Mouse (Mus musculus) gastrocnemius, postnatal 14 days (tissue): Measurements from ENCODE around the gene Shpk. TPM values are rescaled to one million over a fixed set of nuclear protein-coding genes. Genes with fewer than 3 reads are reported as not detected.

Experiments used
- DNase-seq: peaks from one replicate; pipeline ENCODE4 v3.0.0; 2021; ENCODE audit warnings: mixed read lengths
- intact Hi-C: fragments of 180-260 bp; cut with DNase I; formaldehyde crosslinking; loops from one replicate; pipeline ENCODE4 v1.15.1; 2025; ENCODE audit warnings: low total_unique reads
- total RNA-seq, 2 experiments: library from RNA; stranded (reverse); gene quantifications; 2 replicates each; pipeline ENCODE4 v1.2.3; 2021

Shpk gene
- total RNA-seq, 2 experiments from 2014 or later = 1.3 to 1.7 TPM

DNA sequence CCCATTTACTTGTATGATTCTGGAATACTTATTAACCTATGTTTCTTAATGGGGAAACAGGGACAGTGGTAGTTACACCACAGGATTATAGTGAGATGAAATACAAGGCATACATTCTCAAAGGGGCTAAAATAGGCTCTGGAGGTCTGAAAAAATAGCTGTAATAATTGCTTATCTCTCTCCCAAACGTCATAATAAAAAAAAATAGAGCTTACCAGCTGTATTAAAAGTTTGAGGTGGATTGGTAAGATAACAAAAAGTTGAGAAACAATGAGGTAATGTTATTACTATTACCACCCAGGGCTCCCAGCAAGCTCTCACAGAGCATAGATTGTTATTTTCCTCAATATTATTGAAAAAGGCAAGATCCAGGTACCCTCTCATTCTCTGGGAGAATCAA, 1.1 kb upstream of the Shpk start:
- intact Hi-C loops = no loop called here
- no peak for DNase-seq

DNA sequence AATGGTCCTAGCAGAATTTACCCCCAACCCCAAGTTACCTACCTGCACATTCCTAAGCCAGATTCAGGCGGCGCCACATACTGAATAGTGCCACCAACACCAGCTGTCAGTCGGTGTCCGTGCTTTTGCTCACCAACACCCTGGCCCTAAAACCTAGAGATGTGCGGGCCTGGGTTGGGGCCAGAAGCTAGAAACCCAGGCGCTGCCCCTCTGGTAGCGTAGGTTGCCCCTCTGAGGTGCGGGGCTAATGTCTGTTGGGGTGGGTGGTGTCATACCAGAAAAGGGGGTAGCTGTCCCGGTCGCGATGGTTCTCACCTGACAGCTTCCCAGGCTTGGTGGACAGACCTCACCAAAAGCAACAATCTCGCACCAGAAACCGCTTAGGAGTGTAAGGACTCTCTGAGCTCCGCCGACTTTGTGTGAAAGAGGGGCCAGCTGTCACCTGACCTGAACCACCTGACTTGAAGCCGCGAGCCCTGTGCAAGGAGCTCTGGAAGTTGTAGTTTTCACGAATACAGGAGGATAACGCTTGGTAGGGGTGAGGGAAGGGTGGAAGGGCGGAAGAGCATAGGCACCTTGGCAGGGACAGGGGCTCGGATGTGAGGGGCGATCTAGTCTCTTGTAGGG, 544 bp upstream of the Shpk start, which contains the start of gene Ctns:
Gene Ctns (minus strand): TSS at position 440 of the 627 bp plus-strand sequence.
- peak; percentile 79 for DNase-seq
- intact Hi-C loops = no loop called here

DNA sequence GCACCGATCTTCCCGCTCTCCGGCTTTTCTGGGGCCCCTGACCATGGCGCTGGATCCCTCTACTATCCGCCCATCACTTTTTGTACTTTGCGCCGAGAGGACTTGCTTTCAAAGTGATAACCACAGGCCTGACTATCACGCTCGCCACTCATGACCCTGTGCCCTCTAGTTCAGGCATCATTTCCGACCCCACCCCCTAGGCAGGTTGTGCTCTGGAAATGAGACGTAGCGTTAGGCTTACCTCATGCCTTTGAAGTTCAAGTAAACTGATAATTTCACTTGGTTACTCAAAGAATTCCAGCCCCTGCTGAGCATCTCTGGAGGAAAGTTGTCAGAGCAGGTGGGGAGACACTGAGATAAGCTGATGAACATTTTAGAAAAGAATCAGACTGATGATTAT, 619 bp downstream of the Shpk start:
- no peak for DNase-seq
- intact Hi-C loops = no loop called here

DNA sequence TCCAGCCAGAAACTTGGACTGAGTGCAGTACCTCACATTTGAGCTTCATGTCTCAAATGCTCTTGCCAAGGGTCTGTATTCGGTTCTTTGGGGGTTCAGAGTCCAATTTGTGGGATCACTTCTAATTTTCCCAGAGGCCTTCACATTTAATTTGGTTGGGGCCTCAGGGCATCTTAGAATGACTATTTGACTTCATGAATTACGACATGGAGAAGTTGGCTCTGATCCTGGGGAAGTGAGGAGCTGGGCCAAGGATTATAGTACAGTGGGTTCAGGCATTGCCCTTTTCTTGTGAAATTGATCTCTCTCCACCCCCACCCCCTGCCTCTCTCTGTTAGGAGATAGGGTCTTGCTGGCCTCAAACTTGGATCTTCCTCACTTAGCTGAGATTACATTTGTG, 1.8 kb downstream of the Shpk start:
- intact Hi-C loops = no loop called here
- DNase-seq = no peak

DNA sequence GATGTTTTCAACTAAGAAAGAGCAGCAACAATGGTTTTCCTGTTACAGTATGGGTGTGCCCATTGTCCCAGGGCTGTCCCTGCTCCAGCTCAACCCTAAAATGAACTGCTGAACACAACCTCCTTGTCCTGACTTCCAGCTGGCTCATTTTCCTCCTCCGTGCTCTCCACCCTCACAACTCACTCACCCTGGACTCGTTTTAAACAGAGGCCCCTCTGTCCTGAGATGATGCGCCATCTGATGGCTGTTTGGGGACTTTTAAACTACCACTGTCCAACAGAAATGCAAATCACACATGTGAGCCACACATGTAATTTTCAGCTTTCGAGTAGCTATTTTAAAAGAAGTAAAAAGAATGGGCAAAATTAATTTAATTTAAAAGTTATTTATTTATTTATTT, 2.3 kb downstream of the Shpk start:
- intact Hi-C loops = no loop called here

DNA sequence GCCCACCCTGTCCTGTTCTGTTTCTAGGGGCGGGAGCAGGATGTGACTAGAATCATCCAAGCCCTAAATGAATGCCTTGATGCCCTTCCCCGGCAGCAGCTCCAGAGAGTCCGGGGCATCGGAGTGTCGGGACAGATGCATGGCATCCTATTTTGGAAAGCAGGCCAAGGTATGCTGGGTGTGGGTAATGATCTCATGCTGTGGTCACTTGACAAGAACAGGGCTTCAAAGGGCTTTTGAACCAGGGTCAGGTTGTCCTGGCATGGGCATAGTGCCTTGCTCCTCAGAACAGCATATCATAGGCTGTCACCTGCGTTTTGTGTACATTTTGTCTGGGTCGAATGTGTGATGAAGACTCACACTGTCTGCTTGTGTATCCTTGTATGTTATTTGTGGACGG, 4.6 kb downstream of the Shpk start:
- intact Hi-C loops = no loop called here
- DNase-seq = no peak

More for the DNA sequence above, 2.3 kb downstream of the Shpk start:
- peak; percentile 44 for DNase-seq

DNA sequence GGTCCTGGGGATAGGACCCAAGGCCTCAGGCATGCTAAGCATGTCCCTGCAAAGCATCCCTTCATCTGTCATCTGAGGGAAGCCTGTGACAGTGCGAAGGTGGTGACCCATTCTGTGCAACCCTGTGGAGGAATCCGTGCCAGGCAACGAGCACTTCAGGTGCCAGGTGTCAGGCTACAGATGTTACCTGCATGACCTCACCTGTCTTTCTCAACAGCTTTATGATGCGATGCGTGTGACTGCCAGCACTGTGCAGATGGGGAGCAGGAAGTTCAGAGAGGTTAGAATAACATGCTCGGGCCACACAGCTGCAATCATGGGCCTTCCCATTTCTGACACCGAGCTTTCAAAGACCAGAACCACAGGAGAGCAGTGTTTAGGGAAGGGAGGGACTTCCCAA, 5.9 kb downstream of the Shpk start:
- no peak for DNase-seq
- intact Hi-C loops = no loop called here

DNA sequence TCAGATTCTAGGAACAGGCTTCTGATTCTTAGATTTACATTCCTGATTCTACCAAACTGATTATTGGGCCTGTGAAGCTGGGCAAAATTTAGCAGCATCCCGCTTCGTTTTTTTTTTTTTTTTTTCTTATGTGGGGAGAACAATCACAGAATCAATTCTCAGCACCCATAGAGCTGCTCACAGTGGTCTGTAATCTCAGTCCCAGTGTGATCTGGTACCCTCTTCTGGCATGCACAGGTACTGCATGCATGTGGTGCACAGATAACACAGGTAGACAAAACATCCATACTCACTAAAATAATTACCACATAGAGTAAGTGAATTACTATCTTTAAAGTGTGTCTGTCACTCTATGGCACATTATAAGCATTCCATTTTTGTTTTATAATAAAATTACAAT, 8.4 kb downstream of the Shpk start:
- intact Hi-C loops = no loop called here
- DNase-seq = no peak

DNA sequence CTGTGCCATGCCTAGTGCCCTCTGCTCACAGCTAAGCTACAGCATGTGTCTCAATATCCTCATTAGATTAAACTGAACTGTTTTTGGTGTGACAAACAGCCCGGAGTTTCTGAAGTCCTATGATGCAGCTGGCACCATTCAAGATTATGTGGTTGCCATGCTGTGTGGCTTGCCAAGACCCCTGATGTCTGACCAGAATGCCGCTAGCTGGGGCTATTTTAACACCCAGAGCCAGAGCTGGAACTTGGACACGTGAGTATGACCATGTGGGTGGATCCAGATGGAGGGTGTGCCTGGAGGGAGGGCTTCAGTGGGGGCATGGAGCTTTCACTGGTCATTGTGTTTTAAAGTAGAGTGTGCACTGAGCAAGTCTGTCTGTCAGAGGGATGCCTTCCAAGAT, 14.7 kb downstream of the Shpk start:
- intact Hi-C loops = no loop called here

DNA sequence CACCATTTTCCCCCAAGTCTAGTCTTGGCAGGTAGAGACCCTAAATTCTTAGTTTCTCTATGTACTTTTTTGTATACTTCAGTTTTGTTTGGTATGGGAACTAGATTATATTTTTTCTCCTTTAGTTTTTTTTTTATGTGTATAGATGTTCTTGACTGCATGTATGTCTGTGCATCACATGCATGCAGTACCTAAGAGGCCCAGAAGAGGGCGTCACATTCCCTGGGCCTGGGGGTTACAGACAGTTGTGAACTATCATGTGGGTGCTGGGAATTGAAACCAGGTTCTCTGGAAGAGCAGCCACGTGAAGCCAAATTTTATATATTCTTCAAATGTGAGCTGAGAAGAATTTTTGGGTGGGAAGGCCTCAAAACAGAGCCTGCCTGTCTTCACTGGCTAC, 20.4 kb downstream of the Shpk start:
- no peak for DNase-seq
- intact Hi-C loops = no loop called here

More for the DNA sequence above, 14.7 kb downstream of the Shpk start:
- no peak for DNase-seq

DNA sequence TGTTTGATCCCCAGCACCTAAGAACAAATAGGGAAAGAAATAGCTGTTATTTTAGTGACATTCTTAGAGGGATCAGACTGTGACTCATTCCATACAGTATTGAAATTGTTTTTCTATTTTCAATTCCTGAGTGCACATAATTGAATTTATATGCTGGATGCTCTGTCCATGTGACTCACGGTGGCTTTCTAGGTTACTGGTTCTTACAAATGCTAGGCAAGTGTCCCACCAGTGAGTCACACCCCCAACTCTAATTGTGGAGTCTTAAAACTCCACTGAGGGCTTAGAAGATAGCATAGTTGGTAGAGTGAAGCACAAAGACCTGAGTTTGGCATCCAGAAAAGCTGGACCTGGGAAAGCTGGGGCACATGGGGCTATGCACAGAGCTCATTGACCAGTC, 21.4 kb downstream of the Shpk start:
- intact Hi-C loops = no loop called here

DNA sequence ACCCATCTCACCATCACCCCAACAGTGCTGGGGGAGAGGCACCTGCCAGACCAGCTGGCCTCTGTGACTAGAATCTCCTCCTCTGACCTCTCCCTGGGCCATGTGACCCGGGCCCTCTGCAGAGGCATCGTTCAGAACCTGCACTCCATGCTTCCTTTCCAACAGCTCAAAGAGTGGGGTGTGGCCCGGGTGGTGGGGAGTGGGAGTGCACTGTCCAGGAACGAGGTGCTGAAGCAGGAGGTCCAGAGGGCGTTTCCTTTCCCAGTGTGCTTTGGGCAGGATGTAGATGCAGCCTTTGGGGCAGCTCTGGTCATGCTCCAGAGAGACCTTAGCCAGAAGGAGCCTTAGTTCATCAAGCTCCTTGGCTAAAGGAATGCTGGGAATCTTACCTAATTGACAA, 23.6 kb downstream of the Shpk start:
- intact Hi-C loops = no loop called here

More for the DNA sequence above, 21.4 kb downstream of the Shpk start:
- no peak for DNase-seq

DNA sequence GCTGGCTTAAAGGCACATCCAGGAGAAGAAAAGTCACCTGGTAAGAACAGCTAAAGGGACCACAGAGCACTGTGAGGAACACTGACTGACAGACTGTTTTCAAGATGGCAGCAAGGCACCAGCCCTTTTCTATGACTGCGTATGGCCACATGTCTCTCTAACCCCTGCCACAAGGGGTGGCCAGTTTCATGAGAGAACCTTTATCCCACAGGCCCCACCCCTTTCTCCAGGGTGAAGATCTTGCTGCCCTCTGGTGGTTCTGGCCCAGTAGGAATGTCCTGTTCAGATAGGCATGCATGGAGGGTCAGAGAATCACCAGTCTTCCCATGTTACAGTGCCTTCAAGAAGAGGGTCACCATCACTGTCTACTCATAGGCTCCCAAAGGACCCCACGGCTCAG, 24.7 kb downstream of the Shpk start:
- intact Hi-C loops = no loop called here
- DNase-seq = peak; percentile 37

More for the DNA sequence above, 23.6 kb downstream of the Shpk start:
- no peak for DNase-seq

DNA sequence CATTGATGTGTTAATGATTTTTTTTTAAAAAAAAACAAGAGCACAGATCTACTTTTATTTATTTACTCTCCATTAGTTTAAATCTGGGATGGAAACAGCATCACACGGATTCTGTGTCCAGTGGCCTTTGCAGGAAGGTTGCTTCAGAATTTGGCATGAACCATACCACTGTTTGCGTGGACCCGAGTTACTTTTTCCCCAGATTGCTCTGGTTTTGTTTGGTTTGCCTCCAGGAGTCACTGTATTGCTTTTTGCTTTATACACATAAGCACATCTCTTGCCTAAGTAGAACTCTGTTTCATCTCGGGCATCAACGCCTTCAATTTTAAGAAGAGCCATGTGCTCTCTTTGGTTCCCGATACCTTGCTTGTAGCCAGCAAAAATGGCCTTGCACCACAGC, 26.6 kb downstream of the Shpk start:
- intact Hi-C loops = no loop called here
- no peak for DNase-seq

DNA sequence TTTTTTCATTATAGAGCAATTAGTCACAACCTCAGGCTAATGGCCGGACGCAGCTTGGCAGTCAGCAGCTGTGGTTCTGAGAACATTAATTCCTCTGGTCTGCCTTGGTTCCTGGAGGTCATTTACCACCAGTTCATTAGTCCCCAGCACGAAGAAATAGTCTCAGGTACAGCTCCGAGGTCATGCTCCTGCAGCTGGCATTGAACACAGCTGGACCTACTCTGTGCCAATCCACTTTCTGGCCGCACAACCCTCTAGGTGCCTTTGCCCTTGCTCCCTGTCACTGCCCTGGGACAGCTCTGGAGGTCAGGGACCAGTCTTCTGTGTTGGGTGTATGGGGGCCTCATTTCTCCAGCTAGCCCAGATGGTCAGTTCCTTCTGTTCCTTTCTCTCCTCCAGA, 29.6 kb downstream of the Shpk start:
- no peak for DNase-seq
- intact Hi-C loops = no loop called here

DNA sequence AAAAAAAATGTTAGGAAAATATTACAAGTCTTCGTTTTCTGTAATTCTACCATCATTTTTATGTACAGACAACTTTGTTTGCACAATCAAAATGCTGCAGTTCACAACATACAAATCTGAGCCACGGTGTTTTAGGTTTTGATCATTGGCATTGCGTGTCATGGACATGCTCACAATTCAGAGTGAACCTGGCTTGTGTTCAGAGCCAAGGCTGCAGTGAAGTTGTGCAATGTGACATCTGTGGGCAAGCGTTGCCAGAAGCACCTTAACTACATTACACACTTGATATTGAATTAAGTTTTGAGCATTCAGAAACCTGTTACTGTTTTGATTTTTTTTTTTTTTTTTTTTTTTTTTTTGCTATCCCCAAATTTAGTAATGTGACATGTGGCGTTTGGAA, 30.8 kb downstream of the Shpk start:
- no peak for DNase-seq

DNA sequence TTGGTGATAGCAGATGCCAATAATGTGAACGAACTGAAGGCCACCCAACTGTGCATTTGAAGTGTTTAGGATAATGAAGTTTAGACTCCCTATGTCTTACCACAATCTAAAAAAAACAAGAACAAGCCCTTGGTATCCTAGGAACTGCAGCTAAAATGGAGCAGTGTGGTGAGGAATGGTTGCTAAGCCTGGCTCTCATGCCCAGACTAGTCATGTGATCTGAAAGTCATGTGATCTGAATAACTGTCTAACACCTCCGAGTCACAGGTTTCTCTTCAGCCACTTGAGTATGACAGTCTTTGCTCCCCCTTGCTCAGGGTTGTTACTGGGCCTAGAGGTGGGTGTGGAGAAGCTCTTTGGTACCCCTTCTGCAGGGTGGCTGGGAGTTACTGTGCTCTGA, 33.3 kb downstream of the Shpk start:
- intact Hi-C loops = no loop called here
- no peak for DNase-seq

More for the DNA sequence above, 30.8 kb downstream of the Shpk start:
- intact Hi-C loops = no loop called here

DNA sequence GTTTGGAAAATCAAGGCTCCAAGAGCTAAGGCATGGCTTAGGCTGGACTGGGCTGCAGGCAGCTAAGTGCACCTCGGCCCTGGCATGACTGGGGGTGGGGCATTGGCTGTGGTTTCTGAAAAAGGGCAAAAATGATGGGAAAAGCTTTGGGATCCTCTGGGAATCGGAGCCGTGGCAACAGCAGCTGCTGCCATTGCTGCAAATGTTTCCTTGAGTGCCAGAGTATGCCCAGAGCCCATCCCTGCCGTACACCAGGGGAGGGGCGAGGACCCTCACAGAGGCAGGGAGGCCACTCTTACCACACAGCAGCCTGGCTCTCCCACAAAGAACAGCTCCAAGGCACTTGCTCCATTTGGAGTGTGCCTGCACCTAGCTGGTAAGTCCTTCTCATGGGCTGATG, 34.7 kb downstream of the Shpk start, which contains the start of gene Trpv1:
Gene Trpv1 (plus strand): TSS at position 301 of the 400 bp plus-strand sequence.
- DNase-seq = no peak
- intact Hi-C loops = no loop called here

DNA sequence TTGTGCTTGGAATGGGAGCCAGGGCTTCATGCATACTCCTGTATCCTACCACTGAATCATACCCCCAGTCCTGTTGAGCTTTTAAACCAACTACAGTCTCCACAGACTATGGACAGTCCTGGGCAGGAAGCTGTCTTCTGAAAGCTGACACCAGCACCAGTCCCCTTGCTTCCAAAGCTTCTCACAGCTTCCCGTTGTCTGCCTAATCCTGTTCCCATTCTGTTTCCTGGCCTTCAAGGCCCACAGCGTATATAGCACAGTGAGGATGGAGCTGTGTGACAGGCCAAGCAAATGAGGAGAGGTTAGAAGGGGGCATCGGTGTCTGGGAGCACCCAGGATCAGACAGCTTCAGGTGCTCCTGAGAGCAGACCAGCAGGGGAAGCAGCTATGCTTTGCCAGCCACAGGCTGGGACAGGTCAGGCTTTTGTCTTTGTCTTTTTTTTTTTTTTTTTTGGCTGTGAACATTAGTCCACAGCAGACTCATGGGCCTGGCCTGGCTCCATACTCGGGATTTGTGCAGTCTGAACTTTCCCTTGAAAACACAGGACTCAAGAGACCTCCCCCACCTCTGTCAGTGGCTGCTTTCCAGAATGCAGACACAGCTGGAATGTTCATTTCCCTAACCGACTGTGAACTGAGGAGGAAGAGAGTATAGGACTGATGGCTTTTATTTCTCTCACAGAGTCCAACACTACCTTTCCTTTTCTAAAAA, 36.9 kb downstream of the Shpk start:
- intact Hi-C loops = no loop called here
- DNase-seq = peak; percentile 87

DNA sequence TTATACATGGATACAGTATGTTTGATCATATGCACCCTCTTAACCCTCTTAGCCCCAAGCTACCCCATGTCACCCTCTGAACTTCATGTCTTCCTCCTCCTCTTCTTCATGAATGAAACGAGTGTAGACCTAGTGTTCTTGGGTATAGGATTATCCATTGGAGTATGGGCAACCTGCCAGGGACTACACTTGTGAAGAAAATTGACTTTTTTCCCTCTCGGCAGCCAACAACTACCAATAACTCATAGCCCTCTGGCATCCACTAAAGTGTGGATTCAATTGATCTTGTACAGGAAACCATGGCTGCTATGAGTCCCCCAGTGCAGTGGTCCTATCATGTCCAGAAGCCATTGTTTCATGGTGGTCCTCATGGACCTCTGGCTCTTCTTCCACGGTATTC, 37.5 kb downstream of the Shpk start:
- intact Hi-C loops = no loop called here
- no peak for DNase-seq

DNA sequence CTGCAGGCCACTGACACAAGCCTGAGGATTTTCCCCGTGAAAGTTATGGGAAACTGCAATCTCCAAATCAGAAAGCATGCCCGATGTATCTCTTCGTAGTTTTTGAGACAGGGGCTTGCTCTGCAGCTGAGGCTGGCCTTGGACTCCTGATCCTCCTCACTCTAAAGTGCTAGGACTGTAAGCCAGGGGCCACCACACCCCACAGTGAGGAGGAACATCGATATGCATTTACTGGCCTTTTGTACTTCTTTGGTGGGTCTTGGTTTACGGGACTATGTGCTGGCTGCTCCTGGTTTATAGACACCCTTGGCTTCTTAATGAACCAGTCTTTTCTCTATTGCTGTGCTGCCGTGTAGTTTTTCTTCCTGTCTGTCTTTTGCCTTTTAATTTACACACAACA, 42.9 kb downstream of the Shpk start:
- no peak for DNase-seq
- intact Hi-C loops = no loop called here
